Mouse (Mus musculus) frontal cortex, postnatal 25 days (tissue): ENCODE results near the gene Cd69.

ENCODE experiments used
- DNase-seq, 2 experiments: peaks; one replicate each; pipeline ENCODE4 v3.0.0; 2022; ENCODE audit warnings: low spot score in 2 of 2

Gene Cd69

DNA sequence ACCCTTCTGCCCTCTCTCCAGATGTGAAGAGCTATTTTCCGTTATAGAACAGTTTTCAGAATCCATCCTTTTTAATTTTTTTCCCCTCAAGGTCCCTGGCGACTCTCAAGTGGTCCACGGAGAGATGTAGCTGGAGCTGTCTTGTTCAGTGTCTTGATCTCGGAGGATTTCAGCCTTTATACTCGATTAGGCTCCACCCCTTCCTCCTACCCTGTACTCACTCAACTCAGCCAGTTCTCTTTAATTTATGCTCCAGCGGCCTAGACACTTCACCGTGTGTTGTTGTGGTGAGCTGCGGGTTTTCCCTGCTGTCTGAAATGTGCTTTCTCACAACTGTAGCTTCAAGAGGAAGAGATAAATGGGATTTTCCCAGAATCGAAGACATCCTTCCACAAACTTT lies at the start of gene Cd69:
Gene Cd69 (minus strand): TSS at position 217 of the 400 bp plus-strand sequence.
- DNase-seq: no peak

DNA sequence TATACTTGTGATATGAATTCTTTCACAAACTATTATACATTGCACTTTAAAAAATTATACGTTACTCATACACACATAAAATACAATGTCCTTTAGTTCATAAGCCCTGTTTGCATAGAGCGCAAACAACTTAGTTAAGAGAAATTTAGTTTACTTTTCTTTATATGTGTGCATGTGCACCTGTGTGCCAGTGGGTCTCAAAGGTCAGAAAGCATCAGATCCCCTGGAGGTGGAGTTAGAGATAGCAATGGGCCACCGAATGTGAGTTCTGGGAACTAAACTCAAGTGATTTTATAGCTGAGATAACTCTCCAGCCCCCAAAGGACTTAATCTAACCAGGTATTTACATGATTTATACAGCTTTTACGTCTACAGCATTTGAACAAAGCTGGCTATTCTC lies 44.1 kb upstream of the Cd69 start:
- DNase-seq: no peak

DNA sequence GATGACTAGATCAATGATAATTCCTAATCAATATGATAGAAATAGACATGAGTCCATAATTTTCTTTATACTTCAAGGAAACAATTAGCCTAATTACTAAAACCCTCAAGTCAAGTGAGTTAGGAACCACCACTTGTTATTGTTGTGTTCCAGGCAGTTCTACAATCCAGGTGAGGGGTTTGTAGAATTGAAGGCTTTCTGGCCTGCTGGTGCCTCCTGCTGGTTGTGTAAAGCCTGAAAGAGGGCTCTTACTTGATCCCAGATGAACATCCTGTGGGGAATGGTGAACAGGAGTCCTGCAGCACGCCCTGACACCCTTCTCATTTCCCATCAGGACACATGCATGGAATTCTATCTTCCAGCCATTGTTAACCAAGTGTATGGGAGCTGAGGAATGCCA lies 43.2 kb upstream of the Cd69 start:
- DNase-seq: no peak

DNA sequence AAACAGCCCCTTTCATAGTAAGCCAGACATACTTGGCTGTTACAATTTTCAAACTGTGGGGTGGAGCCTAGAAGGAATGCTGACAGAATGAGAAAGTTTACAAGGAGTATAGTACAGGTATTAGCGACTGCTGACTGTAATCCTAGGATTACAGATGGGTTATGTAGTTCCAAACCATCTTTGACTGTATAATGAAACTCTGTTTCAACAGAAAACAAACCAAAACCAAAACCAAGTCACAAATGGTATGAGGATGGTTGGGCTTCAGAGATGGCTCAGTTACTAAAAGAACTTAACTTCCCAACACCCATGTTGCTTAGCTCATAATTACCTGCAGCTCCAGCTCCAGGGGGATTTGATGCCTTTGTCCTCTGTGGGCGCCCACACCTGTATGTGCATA lies 41.2 kb upstream of the Cd69 start:
- no peak for DNase-seq

DNA sequence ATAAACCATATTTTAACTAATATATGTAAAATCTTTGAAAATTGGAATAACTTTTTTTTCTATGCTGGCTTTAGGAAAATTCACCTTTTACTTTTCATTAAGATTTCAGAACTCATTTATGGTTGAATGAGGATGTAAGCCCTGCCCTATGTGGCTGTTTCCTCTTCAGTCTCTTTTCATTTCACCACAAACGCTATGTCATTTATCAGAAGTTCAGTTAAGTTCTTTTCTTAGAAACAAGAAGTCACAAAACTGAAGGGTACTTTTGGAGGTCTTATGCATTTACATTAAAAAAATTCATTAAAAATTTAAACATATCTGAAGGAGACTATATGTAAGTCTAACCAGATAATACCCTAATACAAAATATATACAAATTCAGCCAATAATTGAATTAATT lies 40.5 kb upstream of the Cd69 start:
- no peak for DNase-seq

DNA sequence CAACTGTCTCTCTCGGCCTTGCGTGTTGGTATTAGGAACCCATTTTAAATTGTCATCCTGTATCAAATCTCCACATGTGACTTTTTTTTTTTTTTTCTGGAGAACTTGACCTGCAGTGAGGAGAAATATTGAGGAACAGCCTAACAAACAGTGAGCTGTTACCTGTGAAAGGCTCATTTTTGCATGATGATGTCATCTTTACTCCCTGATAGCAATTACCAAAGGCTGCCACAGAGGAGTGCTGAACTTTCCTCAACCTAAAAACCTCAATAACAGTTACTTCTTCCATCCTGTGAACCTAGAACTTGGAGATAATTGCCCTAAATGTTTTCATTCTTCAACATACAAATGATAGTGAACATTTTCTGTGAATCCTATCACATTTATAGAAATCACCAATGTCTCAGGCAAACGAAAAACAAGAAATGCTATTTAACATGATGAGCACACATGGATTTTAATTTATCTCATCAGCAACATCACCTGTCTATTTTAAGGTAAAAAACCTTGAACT lies 39.5 kb upstream of the Cd69 start:
- no peak for DNase-seq

DNA sequence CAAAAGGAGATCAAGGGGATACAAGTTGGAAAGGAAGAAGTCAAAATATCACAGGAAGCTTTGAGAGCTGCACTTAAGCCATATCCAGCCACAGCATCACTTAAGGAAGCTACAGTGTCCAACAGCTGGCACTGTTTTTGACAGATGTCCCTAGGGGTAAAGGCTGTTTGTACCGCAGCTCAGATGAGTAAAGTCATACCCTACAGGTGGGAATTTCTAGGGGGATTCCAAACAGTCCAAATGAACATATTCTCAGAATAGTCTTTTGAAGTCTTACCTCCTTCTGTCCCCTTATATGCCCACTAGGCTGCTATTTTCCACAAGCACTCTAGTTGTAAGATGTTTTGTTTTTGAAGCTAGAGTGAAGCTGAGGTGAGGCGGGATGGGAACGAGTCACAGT lies 37.3 kb upstream of the Cd69 start:
- DNase-seq: no peak

DNA sequence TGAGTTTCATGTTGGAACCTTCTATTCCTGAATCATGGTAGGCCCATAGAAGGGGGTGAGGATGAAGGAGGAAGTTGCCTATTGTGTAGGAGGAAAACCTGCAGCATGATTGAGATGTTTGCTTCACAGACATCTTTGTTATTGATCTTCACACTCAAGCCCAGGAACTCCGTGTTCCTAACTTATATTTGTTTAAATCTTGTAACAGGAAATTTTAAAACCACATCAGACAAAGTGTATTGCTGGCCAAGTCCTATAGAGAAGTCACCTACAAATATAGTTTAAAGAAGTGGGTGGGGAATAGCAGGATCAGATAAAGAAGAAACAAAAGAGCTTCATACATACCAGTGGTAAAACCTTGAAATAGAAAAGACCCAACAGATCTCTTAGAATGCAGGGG lies 28.9 kb upstream of the Cd69 start:
- DNase-seq: no peak

DNA sequence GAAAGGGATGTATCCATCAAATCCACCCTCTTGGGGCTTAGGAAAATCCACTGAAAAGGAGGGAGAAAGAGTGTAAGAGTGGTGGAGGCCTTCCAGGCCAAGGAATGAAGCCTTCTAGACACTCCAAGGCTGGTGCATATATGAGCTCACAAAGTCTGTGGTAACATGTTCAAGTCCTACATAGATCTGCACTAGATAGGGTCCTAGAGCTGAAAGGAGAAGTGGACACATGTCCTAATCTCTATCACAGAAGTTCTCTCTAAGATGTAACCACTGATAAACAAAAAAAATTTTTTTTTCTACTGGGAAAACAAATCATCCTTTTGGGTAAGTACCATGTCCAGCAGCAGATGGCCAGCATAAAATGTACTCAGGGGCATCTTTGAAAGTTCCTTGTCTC lies 13.5 kb upstream of the Cd69 start:
- no peak for DNase-seq

DNA sequence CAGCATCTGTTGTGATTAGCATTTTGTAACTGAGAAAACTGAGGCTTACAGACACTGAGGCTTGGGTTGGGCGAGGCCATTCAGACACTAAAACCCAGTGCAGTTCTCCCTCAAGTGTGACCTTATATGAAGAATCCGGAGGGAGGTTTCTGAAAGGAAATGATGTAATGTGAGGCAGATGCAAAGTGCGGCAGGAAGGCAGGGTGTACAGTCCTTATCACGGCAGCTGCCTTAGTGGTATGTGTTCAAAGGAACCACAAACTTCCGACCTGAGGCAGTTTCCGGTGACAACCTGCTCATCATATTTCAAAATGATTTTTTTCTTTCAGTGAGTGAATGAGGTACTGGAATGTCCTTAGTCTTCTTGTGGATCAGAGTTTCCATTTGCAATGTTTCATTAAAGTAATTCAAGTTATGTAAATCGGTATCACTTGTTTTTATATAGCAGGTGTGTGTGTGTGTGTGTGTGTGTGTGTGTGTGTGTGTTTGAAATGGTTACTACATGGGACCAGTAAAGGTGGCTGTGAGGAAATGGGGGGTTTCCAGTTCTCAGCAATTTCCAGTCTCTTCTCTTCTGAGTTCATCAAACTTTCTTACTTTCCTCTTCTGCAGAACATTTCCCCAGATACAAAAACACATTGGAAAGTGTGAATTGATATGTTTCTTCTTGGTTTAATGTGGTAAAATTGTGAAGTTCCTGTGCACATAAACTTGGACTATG lies 9.3 kb upstream of the Cd69 start:
- no peak for DNase-seq

DNA sequence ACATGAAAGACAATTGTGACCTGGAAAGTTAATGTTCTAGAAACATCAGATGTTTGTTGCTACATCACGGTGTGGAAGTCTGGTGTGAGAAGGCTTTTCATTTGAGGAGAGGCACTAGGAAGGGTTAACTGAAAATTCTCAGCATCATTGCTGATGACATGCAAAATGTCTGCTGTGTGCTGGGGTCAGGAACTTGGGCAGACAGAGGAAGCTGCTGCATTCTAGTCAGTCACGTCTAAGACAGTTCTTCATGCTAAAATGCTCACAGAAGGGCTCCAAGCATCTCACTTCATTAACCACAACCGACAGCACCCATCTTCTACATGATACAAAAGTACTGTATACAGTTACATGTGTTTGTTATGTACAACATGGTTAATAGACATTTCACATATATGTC lies 8.0 kb upstream of the Cd69 start:
- DNase-seq: no peak

DNA sequence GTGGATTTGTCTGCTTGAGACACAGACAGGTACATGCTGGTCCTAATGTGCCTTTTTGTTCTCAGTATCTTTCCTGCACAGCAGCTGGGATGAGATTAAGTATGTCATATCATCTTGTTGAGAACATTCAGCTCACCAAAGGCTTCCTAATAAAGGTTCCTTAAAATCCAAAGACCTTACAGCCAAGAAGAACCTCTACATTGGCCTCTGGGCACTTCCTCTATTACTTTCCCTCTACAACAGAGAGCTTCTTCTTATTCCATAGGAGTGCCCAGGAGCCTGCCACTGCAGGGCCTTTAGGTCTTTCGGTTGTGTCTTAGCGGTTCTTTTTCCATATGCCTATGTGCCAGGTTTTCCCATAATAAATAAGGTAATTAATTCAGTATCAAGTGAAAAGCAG lies 1.2 kb upstream of the Cd69 start:
- DNase-seq: no peak

DNA sequence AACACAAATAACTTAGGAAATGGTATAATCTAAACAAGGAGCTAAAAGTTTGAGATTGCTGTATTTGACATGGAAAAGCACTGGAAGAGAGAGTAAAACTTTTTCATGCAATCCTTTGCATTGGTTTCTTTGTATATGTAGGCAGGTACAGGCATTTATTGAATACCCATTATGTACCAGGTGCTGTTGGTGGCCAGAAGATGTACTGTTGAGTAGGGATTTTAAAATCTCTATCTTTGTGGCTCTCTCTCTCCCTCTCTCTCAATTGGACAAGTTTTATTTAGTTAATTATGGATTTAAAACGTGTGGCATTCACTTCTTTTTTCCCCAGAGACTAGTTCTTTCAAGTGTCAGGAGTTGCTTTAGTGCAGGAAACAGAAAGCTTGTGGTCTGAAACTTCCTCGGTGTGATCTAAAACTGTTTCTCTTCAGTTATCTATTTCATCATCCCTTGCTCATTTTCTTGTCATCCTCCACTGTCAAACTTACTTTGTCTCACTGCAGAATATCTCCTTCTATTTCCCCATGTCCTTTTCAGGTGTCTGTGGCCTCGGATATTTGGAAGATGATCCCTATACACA lies 478 bp upstream of the Cd69 start:
- DNase-seq: no peak

DNA sequence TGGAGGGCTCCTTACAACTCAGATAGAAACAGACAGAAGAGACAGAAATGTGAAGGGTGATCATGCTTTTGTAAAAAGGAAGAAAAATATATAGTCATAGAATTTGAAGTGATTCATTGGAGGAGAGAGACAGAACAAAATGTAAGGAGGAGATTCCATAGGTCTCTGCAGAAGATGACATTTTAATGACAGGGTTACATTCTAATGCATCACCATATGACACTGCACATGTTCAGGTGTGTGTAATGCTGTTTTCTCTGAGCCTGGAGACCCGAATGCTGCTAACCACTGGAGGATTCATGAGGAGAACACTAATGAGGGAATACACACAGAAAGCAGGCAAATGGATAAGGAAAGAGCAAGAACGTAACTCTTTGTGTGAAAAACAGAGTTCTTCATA lies 760 bp downstream of the Cd69 start:
- DNase-seq: no peak

DNA sequence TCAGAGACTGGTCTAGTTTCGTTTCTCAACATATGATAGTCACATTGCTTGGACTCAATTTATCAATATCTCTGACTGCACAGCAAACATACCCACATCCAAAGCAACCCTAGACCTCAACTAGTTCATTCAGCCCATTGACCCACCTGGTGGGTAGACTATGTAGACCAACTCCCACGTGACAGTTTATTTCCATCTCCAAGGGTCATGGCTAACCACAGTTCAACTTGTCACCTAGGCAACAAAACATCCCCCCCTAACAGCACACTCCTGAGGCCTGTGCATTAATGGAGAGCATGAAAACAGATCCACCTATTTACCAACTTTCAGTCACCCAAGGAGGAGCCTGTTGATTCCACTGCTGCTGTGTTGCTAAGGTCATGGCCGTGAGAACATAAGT lies 1.6 kb downstream of the Cd69 start:
- no peak for DNase-seq

DNA sequence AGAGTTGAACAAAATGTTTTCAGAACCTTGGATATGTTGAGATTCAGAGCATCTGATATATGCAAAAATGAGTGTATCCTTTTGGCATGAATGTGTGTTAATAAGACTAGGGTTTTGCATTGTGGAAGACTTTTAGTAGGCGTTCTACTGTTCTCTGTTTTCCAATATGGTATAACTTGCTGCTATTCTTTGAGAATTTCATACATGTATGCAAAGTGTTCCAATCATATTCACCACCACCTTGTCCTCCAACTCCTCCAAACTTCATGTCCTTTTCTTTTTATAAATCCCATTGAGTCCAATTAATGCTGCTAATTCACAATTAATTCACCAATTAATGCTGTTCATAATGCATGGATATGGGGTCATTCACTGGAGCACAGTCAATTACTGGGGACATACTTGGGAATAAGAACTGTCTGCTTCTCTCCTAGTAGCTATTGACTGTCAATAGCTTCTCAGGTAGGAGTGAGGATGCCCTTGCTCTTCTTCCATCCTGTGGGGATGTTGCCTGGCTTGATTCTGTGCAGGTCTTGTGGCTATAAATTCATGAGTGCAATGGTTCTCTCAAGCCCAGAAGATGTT lies 8.7 kb downstream of the Cd69 start:
- DNase-seq: no peak

DNA sequence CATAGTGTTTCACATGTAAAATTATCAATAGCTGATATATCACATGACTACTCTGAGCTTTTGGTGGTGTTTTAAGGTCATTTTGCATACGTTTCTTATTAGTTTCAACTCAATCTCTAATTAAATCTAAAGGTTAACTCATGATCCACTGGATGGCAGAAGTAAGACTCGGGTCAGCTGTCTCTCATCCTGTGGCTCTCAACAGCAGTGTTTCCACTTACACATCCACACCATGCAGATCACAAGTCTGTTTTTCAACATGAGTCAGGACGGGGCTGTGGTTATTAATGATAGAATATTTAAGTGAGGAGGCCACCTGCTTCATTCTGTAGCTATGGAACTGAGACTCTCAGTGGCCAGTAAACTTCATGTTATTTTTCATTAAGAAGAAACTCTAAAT lies 9.4 kb downstream of the Cd69 start:
- DNase-seq: no peak

DNA sequence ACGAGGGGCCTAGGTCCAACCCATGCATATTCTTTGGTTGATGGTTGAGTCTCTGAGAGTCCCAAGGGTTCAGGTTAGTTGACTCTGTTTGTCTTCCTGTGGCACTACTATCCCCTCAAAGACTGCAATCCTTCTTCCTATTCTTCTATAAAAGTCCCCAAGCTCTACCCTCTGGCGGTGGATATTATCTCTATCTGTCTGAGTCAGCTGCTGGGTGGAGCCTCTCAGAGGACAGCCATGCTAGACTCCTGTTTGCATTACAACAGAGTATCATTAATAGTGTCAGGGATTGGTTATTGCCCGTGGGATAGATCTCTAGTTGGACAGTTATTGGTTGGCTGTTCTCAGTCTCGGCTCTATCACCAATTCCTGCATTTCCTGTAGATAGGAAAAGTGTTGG lies 14.3 kb downstream of the Cd69 start:
- DNase-seq: no peak

DNA sequence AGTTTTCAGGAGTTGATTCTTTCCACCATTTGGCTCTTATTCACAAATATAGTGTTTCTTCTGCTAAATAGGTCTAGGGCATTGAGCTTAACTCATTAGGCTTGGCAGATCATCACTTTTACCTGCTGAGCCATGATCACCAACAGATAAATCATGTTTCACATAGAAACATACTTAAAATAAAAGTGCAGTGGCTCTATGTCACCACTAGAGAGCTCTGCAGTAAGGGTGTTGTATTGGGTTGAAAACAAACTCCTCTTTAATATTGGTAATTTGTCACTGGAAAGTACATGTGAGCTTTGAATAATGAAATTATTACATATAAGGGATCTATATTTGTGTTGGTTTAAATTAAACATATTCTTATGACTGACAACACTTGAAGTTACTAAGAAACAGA lies 15.2 kb downstream of the Cd69 start:
- DNase-seq: no peak

DNA sequence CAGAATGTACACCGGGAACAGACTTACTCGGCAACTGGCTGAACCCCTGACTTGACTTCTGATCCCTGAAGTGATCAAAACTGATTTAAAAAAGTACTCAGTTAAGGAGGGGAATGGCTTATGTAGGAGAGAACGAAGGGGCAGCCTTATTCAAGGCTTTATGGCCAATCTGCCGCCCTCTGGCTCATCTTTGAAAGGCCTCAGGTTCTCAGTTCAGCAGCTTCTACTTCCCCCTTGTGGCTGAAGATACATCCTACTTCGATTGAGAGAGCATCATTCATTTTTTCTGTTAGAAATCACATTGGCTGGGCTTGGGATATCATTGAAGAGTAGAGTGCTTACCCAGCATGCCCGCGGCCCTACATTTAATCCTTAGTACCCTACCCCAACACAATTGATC lies 19.2 kb downstream of the Cd69 start:
- no peak for DNase-seq

DNA sequence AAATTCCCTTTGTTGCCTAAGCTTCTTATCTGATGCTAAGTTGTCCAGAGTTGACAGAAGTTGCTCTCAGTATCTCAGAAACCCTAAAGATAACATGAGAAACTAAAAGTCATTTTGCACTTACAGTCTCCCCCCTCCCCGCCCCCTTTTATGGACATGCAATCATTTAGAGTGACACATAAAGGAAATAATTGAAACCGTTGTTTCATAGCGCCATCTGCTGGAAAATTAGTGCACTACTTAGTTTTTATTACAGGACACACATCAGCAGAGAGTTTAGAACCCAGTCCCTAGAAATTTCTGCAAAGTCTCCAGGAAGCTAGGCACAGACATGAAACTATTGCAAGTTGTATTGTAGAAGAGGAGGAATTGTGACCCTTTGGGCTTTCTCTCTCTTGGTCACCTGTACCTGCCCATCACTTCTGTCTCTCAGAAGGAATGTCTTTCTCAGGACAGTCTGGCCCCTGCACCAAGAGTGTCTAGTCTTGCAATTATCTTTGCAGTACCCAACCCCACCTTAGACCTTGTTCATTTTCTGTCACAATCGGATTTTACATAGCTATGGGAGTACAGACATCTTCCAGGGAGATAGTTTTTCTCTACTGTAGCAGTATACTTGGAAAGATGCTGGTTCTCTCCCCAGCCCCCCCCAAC lies 20.2 kb downstream of the Cd69 start:
- DNase-seq: no peak

DNA sequence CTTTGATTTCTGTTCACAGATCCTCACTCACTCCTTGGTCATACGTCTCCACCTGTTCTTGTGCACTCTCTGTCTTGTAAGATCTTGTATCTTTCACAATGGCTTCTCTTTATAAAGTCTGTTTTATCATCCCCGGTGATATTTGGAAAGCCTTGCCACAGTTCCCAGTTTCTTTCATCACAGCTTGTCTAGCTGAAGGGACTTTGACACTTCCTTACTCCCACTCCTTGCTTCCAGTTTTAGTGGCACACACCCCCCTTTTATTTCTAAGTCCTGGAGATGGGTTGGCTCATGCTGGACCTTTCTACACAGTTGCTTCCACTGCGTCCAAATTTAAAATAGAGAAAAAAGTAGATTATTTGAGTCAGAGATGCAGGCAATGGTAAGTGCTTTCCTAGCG lies 20.9 kb downstream of the Cd69 start:
- no peak for DNase-seq

DNA sequence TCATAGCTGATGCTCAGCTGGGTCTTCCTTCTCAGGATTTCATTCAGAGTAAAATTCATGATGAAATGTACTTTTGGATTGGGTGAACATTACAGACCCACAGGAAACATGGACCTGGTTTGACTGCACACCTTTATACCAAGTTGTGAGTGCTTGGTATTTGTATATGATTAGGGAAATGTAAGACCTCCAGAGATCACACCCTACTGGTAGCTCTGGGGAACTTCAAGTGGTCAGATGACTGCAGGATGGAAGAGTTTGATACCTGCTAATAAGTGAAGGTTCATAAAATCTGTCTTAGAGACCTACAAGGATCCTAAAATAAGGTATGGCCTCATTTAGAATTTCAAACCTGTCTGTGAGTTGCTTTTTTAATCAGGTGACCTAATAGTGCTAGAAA lies 27.0 kb downstream of the Cd69 start:
- no peak for DNase-seq
